Mouse (Mus musculus) olfactory bulb, adult 2 months (tissue): ENCODE data around the gene Qk. TPM values are rescaled to one million over a fixed set of nuclear protein-coding genes. Genes with fewer than 3 reads are reported as not detected.

Experiments used
- H3K27ac ChIP-seq: fragments of 200-500 bp; 2 replicates; pipeline ENCODE4 v1.5.1; 2012; ENCODE audit warnings: low read depth, low read length; ENCODE audit not compliant: insufficient read depth
- H3K4me1 ChIP-seq: fragments of 200-500 bp; 2 replicates; pipeline ENCODE4 v1.6.1; 2012; ENCODE audit warnings: low read length; ENCODE audit not compliant: control insufficient read depth, insufficient read depth
- H3K4me3 ChIP-seq: fragments of 200-500 bp; 2 replicates; pipeline ENCODE4 v1.5.1; 2012; ENCODE audit warnings: mild to moderate bottlenecking, low read depth, low read length, moderate library complexity; ENCODE audit not compliant: insufficient read depth
- CTCF ChIP-seq: fragments of 200-500 bp; IDR thresholded peaks from 2 replicates; pipeline ENCODE4 v1.5.1; 2012; ENCODE audit warnings: low read depth, mild to moderate bottlenecking, low read length, moderate library complexity; ENCODE audit not compliant: insufficient read depth
- POLR2A ChIP-seq: fragments of 200-500 bp; IDR thresholded peaks from 2 replicates; pipeline ENCODE4 v1.6.1; 2012; ENCODE audit warnings: mild to moderate bottlenecking, low read depth, low read length, moderate library complexity; ENCODE audit not compliant: insufficient read depth
- WGBS: fragments of 180-500 bp; shearing (Covaris S2); methylation state at CpG from one replicate; pipeline ENCODE4 v1.1.7; 2018; 5-methylcytosine and 5-hydroxymethylcytosine counted together
- polyA plus RNA-seq: library from polyadenylated mRNA; stranded (reverse); fragments of >200 nt; gene quantifications from 2 replicates; pipeline ENCODE4 v1.2.4, GENCODE M21; 2012; ENCODE audit warnings: low replicate concordance; ENCODE audit not compliant: missing spikeins, insufficient read depth, insufficient read length

Gene Qk
- polyA plus RNA-seq, 1 experiment: 194 TPM

DNA sequence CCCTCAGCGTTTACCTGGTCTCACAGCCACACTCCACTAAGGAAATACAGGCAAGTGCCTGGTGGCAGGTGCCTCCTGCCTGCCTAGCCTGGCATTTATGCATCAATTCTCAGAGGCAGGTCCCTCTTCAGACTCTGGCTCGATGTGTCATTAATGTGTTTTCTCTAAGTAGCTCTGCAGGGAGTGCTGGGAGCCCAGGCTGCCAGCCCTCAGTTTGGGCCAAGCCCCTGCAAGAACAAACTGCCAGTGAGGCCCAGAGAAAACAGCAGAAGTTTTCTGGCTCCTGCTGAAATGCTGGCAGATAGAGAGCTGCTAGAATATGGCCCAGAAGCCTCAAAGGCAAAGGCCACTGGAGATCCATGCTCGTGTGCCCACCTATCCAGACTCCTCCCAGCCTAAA, 131.2 kb downstream of the Qk start:
- Histone ChIP-seq H3K4me1 (0 out of 2 replicates have a peak, but pooled peaks cover 2% of the 10 kb centered on the region), H3K27ac (no peak overlapping the region), H3K4me3 (no peak overlapping the region)
- no peak for TF ChIP-seq POLR2A
- TF ChIP-seq CTCF: no peak
- 54% methylated on average over 3 of the region's 3 CpGs for WGBS

DNA sequence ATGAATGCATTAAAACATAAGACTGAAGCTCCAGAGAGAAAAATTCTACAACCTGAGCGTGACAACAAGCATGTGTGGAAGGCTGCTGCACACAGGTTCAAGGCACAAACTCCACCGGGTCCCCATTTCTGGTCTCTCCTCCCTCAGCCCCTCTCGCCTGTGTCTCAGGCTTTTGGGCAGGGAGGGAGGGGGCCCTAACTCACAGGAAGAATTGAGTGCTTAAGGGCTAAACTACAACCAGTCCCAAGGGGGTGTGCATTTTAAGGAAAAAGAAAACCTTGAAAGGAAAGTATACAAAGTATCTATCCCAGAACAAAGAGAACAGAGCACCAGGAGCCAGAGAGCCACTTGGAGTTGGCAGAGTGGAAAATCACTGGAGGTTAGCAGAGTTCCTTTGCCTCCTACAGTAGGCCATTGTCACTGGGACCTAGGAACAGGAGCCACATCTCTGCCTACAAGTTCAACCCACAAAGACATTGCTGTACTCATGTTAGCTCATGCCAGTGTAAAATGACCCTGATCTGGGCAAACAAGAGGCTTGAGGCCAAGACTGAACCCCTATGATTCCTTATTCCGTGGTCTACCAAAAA, 132.1 kb downstream of the Qk start:
- TF ChIP-seq CTCF (no peak), POLR2A (no peak)
- Histone ChIP-seq H3K4me1 (0 out of 2 replicates have a peak, but pooled peaks cover 2% of the 10 kb centered on the region), H3K4me3 (no peak overlapping the region), H3K27ac (no peak overlapping the region)
- WGBS: 75% methylated on average over 4 of the region's 4 CpGs

DNA sequence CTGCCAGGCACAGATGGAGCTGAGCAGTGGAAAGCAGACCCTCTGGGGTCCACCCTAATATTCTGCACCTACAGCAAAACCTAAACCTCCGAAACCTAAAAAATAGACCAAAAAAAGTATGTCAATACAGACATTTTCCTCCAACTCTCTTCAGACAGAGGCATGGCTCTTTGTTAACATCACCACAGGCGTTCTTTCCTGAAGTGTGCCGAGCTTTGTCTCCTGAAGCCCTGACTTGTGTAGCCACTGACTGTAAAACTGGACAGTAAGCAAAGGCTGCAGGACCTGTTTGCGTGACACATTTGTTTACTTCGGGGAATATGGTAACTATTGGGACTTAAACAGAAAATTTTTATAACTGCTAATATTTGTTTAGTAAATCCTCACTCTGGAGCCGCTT, 137.9 kb downstream of the Qk start:
- H3K4me3 ChIP-seq: no peak overlapping the region
- 92% methylated on average over 6 of the region's 6 CpGs for WGBS
- TF ChIP-seq CTCF (no peak), POLR2A (no peak)

DNA sequence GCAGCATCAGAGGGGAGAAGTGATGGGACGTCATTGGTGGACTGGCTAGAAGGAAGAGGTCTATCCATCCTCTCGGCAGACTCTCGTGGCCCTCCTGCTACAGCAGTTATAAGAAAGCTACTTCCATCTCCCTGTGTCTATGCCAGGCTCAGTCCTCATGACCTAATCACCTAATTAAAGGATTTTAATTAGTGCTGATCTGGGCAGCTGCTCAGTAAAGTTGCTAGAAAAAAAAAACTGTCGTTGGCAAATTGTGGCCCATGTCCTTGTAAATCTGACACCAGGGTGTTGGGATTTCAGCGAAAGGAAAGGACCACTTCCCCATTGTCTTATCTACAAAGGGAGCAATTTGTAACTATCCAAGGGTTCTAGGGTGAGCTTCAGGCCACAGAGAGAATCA, 142.6 kb downstream of the Qk start:
- no peak overlapping the region for H3K4me3 ChIP-seq
- WGBS: 52% methylated on average over 5 of the region's 5 CpGs
- no peak for TF ChIP-seq POLR2A
- TF ChIP-seq CTCF: no peak
- H3K4me1 ChIP-seq: no peaks in the 10 kb centered on the region
- no peak overlapping the region for H3K27ac ChIP-seq

More for the DNA sequence above, 137.9 kb downstream of the Qk start:
- H3K4me1 ChIP-seq: no peaks in the 10 kb centered on the region
- no peak overlapping the region for H3K27ac ChIP-seq

DNA sequence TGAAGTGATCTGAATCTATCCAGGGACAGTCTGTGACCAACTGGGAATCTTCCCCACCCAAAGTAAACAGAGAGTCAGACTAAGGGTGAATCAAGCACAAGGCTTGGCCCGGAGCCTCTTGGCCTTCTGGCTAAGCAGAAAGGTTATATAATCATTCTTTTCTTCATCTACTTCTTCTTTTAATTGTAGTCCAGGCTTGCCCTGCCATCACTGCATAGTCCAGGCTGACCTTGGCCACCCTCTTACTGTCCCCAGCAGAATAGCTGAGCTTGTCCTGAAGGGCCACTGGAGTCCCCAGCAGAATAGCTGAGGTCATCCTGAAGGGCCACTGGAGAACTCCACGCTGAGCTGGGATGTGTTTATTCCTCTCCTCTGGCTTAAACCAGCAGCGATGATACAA, 158.4 kb downstream of the Qk start:
- Histone ChIP-seq H3K27ac (no peak overlapping the region), H3K4me3 (no peak overlapping the region), H3K4me1 (no peaks in the 10 kb centered on the region)
- TF ChIP-seq CTCF: no peak
- no peak for TF ChIP-seq POLR2A
- WGBS: 94% methylated on average over 3 of the region's 3 CpGs

DNA sequence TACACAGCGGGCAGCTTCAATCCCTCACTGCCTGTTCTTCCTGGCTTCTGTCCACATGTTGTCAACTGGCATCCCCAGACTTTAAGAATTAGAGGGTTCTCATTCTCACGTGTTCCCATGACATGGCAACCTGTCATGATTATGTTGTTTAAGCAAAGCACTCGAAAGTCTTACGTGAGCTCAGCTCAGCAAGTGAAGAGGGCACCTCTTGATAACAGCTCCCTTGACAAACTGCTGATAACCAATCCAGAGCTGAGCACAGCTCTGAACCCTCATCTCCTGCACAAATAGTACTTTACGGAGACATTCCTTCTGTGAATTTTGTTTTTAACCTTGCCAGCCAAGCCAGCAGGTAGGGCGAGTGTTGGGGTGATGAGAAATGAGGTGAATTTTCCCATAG, 159.2 kb downstream of the Qk start:
- H3K4me1 ChIP-seq: no peaks in the 10 kb centered on the region
- H3K4me3 ChIP-seq: no peak overlapping the region
- WGBS: 88% methylated on average over 6 of the region's 6 CpGs
- H3K27ac ChIP-seq: no peak overlapping the region
- TF ChIP-seq POLR2A: no peak
- TF ChIP-seq CTCF: no peak

DNA sequence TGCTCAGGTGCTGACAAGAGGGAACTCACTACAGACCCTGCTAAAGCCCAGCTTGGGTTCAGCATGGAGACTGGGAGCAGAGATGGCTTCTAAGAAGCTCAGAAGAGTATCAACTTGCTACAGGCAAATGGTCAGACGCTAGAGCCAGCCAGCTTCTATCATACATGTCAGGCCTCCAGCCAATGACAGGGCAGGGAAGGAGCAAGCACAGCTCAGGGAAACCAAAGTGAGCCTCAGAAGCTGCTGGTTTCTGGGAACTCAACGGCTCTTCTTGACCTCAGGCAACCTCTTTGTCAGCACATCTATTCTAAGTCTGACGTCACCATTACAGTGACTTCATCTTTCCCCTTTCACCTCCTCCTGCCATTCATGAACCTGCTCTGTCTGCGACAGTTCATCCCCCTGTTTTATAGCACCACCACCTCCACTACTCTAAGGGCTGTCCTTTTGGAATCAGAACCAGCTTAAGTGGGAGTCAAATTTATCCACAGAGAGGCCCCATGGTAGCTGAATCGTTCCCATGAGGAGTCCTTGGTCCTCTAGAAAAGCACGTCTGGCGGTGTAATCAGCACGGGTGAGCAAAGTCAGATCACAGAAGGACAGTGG, 166.7 kb downstream of the Qk start:
- TF ChIP-seq POLR2A (no peak), CTCF (no peak)
- Histone ChIP-seq H3K4me1 (no peaks in the 10 kb centered on the region; the same call in 1 of the 2 replicates), H3K27ac (no peak overlapping the region), H3K4me3 (no peak overlapping the region)
- WGBS: 73% methylated on average over 8 of the region's 8 CpGs
